Mouse (Mus musculus): ENCODE data around the gene Blvrb.

DNA sequence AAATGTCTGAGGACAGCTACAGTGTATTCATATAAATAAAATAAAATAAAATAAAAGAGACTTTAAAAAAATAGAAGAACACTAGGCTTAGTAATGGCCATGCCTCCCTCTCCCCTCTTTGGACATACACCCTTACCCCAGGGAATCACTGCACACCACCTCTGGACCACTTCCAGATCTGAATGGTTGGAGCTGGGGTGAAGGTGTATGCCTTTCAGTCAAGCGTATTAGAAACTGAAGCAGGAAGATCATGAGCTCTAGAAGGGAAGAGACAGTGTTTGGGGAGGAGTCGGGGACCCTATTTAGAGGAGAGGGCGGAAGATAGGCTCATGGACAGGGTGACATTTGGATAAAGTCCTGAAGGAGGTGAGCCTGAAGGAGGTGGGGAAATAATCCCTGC lies 32.7 kb downstream of the Blvrb start:
- no peak for TF ChIP-seq CTCF (IDR thresholded peaks at IDR 0.05)
- TF ChIP-seq POLR2A (IDR thresholded peaks at IDR 0.05; ENCODE audit: insufficient read depth, low read depth, low read length) = no peak

Measured in heart, adult 2 months (tissue).